Mouse (Mus musculus) lung, embryonic 14.5 days (tissue): ENCODE results near the gene Shq1. TPM values are rescaled to one million over a fixed set of nuclear protein-coding genes. Genes with fewer than 3 reads are reported as not detected.
A peak's percentile ranks its signal among the peaks of the same experiment; 100 is the strongest.

Experiments
- ATAC-seq: fragments of 200-750 bp; cut with Nextera tagmentation; 2 replicates; pipeline ENCODE4 v1.8.0; 2017; ENCODE audit warnings: mild to moderate bottlenecking, moderate TSS enrichment, moderate library complexity; ENCODE audit not compliant: insufficient read depth
- DNase-seq: peaks from one replicate; pipeline ENCODE4 v3.0.0-alpha.2; 2015
- H3K27ac ChIP-seq: fragments of 300-500 bp; sonication (generic); 2 replicates; pipeline ENCODE4 v1.5.1; 2014; ENCODE audit warnings: low read depth, mild to moderate bottlenecking, moderate library complexity
- H3K27me3 ChIP-seq: fragments of 300-500 bp; sonication (generic); 2 replicates; pipeline ENCODE4 v1.6.1; 2014; ENCODE audit warnings: low read length, control low read depth; ENCODE audit not compliant: insufficient read depth
- H3K36me3 ChIP-seq: fragments of 300-500 bp; sonication (generic); 2 replicates; pipeline ENCODE4 v1.6.1; 2014; ENCODE audit warnings: control low read depth; ENCODE audit not compliant: insufficient read depth
- H3K4me1 ChIP-seq: fragments of 300-500 bp; sonication (generic); 2 replicates; pipeline ENCODE4 v1.6.1; 2014; ENCODE audit warnings: antibody characterized with exemption, control low read depth; ENCODE audit not compliant: insufficient read depth
- H3K4me2 ChIP-seq: fragments of 300-500 bp; sonication (generic); 2 replicates; pipeline ENCODE4 v1.6.1; 2014; ENCODE audit warnings: mild to moderate bottlenecking
- H3K4me3 ChIP-seq: fragments of 300-500 bp; sonication (generic); 2 replicates; pipeline ENCODE4 v1.5.1; 2014; ENCODE audit warnings: low read depth, low read length
- H3K9ac ChIP-seq: fragments of 300-500 bp; sonication (generic); 2 replicates; pipeline ENCODE4 v1.6.1; 2014
- H3K9me3 ChIP-seq: fragments of 300-500 bp; sonication (generic); 2 replicates; pipeline ENCODE4 v1.6.1; 2016; ENCODE audit warnings: low read depth, low read length, control low read depth
- CTCF ChIP-seq: IDR thresholded peaks from 2 replicates; pipeline ENCODE4 v1.5.1; 2016; ENCODE audit warnings: antibody characterized with exemption, low read depth
- WGBS: fragments of 180-500 bp; shearing (Covaris S2); extraction: QIAGEN DNeasy Blood & Tissue Kit; methylation state at CpG from one replicate; pipeline ENCODE4 v1.1.7; 2014; 5-methylcytosine and 5-hydroxymethylcytosine counted together
- polyA plus RNA-seq: library from polyadenylated mRNA; unstranded; fragments of >200 nt; fragmentation: Nextera tagmentation; extraction: Ambion mirVana; gene quantifications from 2 replicates; pipeline ENCODE4 v1.2.1, GENCODE M21; 2014

Gene Shq1
- polyA plus RNA-seq, 1 experiment from 2014 or later = 17.7 TPM

GRCm38 (mm10) chr6:100704197-100704573 lies 33.2 kb upstream of the Shq1 start:
- H3K9ac ChIP-seq = 0 out of 2 replicates have a peak overlapping the region, but pooled peaks have one; percentile 43
- peak overlapping the region; percentile 46 for H3K4me3 ChIP-seq
- DNase-seq (no peak), ATAC-seq (peak; percentile 3; the same call in 1 of the 2 replicates)
- no peaks in the 10 kb centered on the region; the same call in 1 of the 2 replicates for H3K4me1 ChIP-seq
- H3K36me3 ChIP-seq = no peaks in the 10 kb centered on the region
- peak overlapping the region; percentile 70 for H3K4me2 ChIP-seq
- no peak overlapping the region for H3K27ac ChIP-seq
- no peak for TF ChIP-seq CTCF
- H3K9me3 ChIP-seq = no peaks in the 10 kb centered on the region
- WGBS = 28% methylated on average over 8 of the region's 8 CpGs
- H3K27me3 ChIP-seq = peaks cover 14% of the 10 kb centered on the region

GRCm38 (mm10) chr6:100700774-100701173 lies 29.8 kb upstream of the Shq1 start:
- Histone ChIP-seq H3K27ac (no peak overlapping the region), H3K9ac (no peak overlapping the region), H3K27me3 (peaks cover 8% of the 10 kb centered on the region), H3K9me3 (no peaks in the 10 kb centered on the region), H3K4me2 (no peak overlapping the region), H3K4me3 (no peak overlapping the region), H3K4me1 (no peaks in the 10 kb centered on the region; the same call in 1 of the 2 replicates), H3K36me3 (no peaks in the 10 kb centered on the region)
- DNase-seq (no peak), ATAC-seq (no peak)
- TF ChIP-seq CTCF = no peak
- 76% methylated on average over 5 of the region's 5 CpGs for WGBS

DNA sequence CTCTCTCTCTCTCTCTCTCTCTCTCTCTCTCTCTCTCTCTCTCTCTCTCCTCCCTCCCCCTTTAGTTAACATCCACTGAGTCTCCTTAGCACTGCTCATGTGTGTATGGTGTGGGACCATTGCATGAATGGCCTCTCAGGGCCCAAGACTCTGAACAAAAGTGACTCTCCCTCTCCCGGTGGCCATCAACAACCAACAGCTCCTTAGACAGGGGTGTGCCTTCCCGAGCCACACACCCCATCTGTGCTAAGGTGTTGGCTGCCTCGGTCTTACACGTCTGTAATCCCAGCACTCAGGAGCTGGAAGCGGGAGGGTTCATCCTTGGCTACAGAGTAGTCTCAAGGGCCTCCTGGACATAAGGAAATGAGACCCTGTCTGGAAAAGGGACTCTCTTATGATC lies 29.0 kb upstream of the Shq1 start:
- Histone ChIP-seq H3K9ac (no peak overlapping the region), H3K27me3 (peaks cover under 1% of the 10 kb centered on the region; the same call in 1 of the 2 replicates), H3K4me3 (no peak overlapping the region), H3K27ac (no peak overlapping the region), H3K36me3 (no peaks in the 10 kb centered on the region), H3K9me3 (no peaks in the 10 kb centered on the region), H3K4me1 (no peaks in the 10 kb centered on the region; the same call in 1 of the 2 replicates), H3K4me2 (no peak overlapping the region)
- DNase-seq (no peak), ATAC-seq (no peak)
- TF ChIP-seq CTCF = no peak
- WGBS = 80% methylated on average over 5 of the region's 5 CpGs

- no peaks in the 10 kb centered on the region for H3K36me3 ChIP-seq
- H3K27ac ChIP-seq = no peak overlapping the region
- H3K27me3 ChIP-seq = no peaks in the 10 kb centered on the region
- DNase-seq (no peak), ATAC-seq (no peak)
- no peaks in the 10 kb centered on the region for H3K9me3 ChIP-seq
- no peaks in the 10 kb centered on the region for H3K4me1 ChIP-seq
- no peak for TF ChIP-seq CTCF
- no peak overlapping the region for H3K4me3 ChIP-seq
- H3K9ac ChIP-seq = no peak overlapping the region
- WGBS = 80% methylated on average over 2 of the region's 2 CpGs
- no peak overlapping the region for H3K4me2 ChIP-seq
Measured at GRCm38 (mm10) chr6:100686341-100686740, 15.4 kb upstream of the Shq1 start.

DNA sequence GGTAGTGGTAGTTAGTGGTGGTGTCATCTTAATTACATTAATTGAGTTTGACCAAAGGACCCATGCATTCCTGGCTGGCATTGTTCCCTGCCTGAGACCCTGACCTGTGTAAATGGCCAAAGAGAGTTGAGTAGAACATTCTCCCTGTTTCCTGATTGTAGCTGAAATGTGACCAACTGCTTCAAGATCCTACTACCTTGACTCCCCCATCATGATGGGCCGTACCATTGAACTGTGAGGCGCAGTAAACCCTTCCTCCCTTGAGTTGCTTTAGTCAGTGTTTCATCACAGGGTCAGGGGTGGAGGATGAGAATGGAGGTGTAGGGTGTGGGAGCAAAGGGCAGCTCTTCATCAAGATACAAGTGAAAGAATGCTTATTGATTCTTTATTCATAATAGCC lies 7.7 kb upstream of the Shq1 start:
- 79% methylated on average over 2 of the region's 2 CpGs for WGBS
- no peaks in the 10 kb centered on the region for H3K9me3 ChIP-seq
- no peak overlapping the region for H3K4me2 ChIP-seq
- TF ChIP-seq CTCF = no peak
- no peaks in the 10 kb centered on the region for H3K27me3 ChIP-seq
- no peak for DNase-seq
- no peak overlapping the region for H3K9ac ChIP-seq
- H3K36me3 ChIP-seq = no peaks in the 10 kb centered on the region
- no peak for ATAC-seq
- H3K4me1 ChIP-seq = no peaks in the 10 kb centered on the region
- H3K27ac ChIP-seq = no peak overlapping the region
- no peak overlapping the region for H3K4me3 ChIP-seq

DNA sequence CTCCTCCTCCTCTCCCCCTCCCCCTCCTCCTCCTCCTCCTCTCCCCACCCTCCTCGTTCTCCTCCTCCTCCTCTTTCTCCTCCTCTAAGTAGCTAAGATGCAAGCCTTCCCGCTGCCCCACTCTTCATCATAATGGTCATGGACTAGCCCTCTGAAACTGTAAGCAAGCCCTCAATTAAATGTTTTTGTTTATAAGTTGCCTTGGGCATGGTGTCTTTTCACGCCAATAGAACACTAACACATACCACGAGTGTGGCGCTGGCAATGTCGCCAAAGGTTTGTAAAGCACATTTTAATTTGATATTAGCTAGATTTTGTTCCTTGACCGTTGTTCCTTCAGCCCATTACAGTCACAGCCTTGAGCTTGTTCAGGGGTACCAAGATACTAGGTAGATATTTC lies 5.5 kb upstream of the Shq1 start:
- no peak overlapping the region for H3K4me3 ChIP-seq
- no peak overlapping the region for H3K27ac ChIP-seq
- ATAC-seq (no peak), DNase-seq (no peak)
- WGBS = 89% methylated on average over 7 of the region's 7 CpGs
- no peak overlapping the region for H3K4me2 ChIP-seq
- TF ChIP-seq CTCF = no peak
- H3K9me3 ChIP-seq = no peaks in the 10 kb centered on the region
- H3K9ac ChIP-seq = no peak overlapping the region
- no peaks in the 10 kb centered on the region for H3K27me3 ChIP-seq
- H3K4me1 ChIP-seq = no peaks in the 10 kb centered on the region
- no peaks in the 10 kb centered on the region for H3K36me3 ChIP-seq

- ATAC-seq = no peak
- Histone ChIP-seq H3K4me1 (no peaks in the 10 kb centered on the region), H3K9me3 (no peaks in the 10 kb centered on the region), H3K27ac (no peak overlapping the region), H3K27me3 (no peaks in the 10 kb centered on the region), H3K9ac (no peak overlapping the region), H3K36me3 (no peaks in the 10 kb centered on the region), H3K4me2 (no peak overlapping the region), H3K4me3 (no peak overlapping the region)
- DNase-seq = peak; percentile 76
- 12% methylated on average over 6 of the region's 6 CpGs for WGBS
- TF ChIP-seq CTCF = peak; percentile 71
Measured at GRCm38 (mm10) chr6:100674974-100675373, 4.0 kb upstream of the Shq1 start.

DNA sequence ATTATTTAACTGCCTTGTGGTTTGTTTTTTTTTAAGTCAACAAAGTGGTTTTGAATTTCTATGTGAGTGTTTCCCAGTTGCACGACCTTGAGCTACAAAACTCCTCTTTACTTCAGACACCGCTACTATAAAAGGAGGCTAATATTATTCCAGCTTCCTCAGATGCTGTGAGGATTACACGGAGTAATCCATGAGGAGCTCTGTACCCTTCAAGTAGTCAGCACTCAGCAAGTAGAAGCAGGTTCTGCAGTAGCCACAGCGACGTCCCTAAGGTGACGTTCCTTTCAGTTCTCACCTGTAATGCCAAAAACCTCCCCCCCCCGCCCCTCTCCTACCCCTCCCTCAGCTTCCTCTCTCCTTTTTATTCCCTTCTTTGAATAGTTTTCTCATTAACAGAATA lies 444 bp upstream of the Shq1 start:
- WGBS = 7% methylated on average over 7 of the region's 7 CpGs
- Histone ChIP-seq H3K9me3 (no peaks in the 10 kb centered on the region), H3K4me1 (no peaks in the 10 kb centered on the region), H3K27me3 (no peaks in the 10 kb centered on the region), H3K36me3 (no peaks in the 10 kb centered on the region), H3K9ac (no peak overlapping the region), H3K4me3 (peak overlapping the region; percentile 83), H3K27ac (no peak overlapping the region), H3K4me2 (peak overlapping the region; percentile 96)
- no peak for ATAC-seq
- DNase-seq = no peak
- TF ChIP-seq CTCF = no peak
